Mouse (Mus musculus) stomach, embryonic 15.5 days (tissue): ENCODE results near the gene Rcvrn. TPM values are rescaled to one million over a fixed set of nuclear protein-coding genes. Genes with fewer than 3 reads are reported as not detected.

ENCODE experiments used
- ATAC-seq: fragments of 200-750 bp; cut with Nextera tagmentation; 2 replicates; pipeline ENCODE4 v1.8.0; 2017; ENCODE audit warnings: low read depth, moderate number of reproducible peaks, moderate TSS enrichment; ENCODE audit not compliant: insufficient read depth, low FRiP score
- H3K27ac ChIP-seq: fragments of 300-500 bp; sonication (generic); 2 replicates; pipeline ENCODE4 v1.5.1; 2015; ENCODE audit warnings: mild to moderate bottlenecking, inconsistent platforms
- H3K27me3 ChIP-seq: fragments of 300-500 bp; sonication (generic); replicated peaks from 2 replicates; pipeline ENCODE4 v1.6.1; 2015; ENCODE audit warnings: inconsistent platforms
- H3K36me3 ChIP-seq: fragments of 300-500 bp; sonication (generic); 2 replicates; pipeline ENCODE4 v1.6.1; 2015; ENCODE audit warnings: inconsistent platforms
- H3K4me1 ChIP-seq: fragments of 300-500 bp; sonication (generic); 2 replicates; pipeline ENCODE4 v1.6.1; 2015; ENCODE audit warnings: inconsistent platforms
- H3K4me2 ChIP-seq: fragments of 300-500 bp; sonication (generic); 2 replicates; pipeline ENCODE4 v1.6.1; 2015; ENCODE audit warnings: mild to moderate bottlenecking, inconsistent platforms
- H3K4me3 ChIP-seq: fragments of 300-500 bp; sonication (generic); replicated peaks from 2 replicates; pipeline ENCODE4 v1.5.1; 2015; ENCODE audit warnings: inconsistent platforms
- H3K9ac ChIP-seq: fragments of 300-500 bp; sonication (generic); 2 replicates; pipeline ENCODE4 v1.6.1; 2015; ENCODE audit warnings: inconsistent platforms
- H3K9me3 ChIP-seq: fragments of 300-500 bp; sonication (generic); 2 replicates; pipeline ENCODE4 v1.6.1; 2016; ENCODE audit warnings: inconsistent platforms
- WGBS: fragments of 180-500 bp; shearing (Covaris S2); methylation state at CpG from one replicate; pipeline ENCODE4 v1.1.7; 2015; 5-methylcytosine and 5-hydroxymethylcytosine counted together
- polyA plus RNA-seq: library from polyadenylated mRNA; unstranded; fragments of >200 nt; fragmentation: Nextera tagmentation; extraction: Ambion mirVana; gene quantifications from 2 replicates; pipeline ENCODE4 v1.2.1, GENCODE M21; 2015

Gene Rcvrn
- polyA plus RNA-seq, 1 experiment from 2014 or later = not detected

DNA sequence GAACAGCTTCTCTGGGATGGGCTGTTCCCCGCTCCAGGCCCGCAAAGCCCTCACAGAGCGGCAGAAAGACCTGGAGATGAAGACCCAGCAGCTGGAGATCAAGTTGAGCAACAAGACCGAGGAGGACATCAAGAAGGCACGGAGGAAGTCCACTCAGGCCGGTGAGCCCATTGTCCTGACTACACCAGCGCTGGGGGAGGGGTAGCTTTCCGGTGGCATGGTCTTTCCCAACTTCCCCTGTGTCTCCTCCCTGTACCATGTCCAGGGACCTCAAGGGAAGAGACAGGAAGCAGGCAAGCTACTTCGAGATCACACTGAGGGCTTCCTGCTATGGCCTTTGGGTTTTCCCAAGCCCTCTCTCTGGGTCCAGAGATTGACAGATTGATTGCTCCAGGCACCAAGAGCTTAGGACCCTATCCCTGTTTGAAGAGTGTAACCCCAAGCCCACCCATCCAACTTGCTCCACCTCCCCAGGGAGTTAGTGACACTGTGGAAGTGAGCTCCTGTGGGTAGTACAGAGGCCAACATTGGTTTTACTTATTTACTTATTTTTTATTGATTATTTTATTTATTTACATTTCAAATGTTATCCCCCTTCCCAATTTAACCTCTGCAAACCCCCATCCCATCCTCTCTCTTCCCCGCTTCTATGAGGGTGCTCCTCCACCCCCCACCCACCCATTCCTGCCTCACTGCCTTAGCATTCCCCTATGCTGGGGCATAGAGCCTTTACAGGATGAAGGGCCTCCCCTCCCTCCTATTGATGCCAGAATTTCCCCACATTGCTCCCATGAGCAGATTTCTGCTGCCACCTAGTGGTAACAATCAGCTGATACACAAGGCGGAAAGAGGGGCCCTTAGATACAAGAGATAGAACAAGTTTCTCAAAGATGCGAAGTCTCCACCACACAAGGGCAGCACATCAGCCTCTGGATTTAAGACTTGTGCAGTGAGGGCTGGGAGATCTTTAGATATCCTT lies 19.3 kb upstream of the Rcvrn start:
- WGBS = 59% methylated on average over 12 of the region's 12 CpGs
- Histone ChIP-seq H3K4me3 (no peak overlapping the region), H3K9ac (no peak overlapping the region), H3K4me1 (no peaks in the 10 kb centered on the region), H3K4me2 (no peak overlapping the region), H3K27ac (no peak overlapping the region), H3K27me3 (no peaks in the 10 kb centered on the region), H3K9me3 (no peaks in the 10 kb centered on the region), H3K36me3 (no peaks in the 10 kb centered on the region)
- ATAC-seq = no peak

- Histone ChIP-seq H3K4me1 (no peaks in the 10 kb centered on the region), H3K4me2 (no peak overlapping the region), H3K36me3 (no peaks in the 10 kb centered on the region), H3K9me3 (no peaks in the 10 kb centered on the region), H3K27me3 (no peaks in the 10 kb centered on the region), H3K27ac (no peak overlapping the region), H3K9ac (no peak overlapping the region), H3K4me3 (no peak overlapping the region)
- no peak for ATAC-seq
- 53% methylated on average over 5 of the region's 5 CpGs for WGBS
Measured at GRCm38 (mm10) chr11:67679300-67679699, 15.8 kb upstream of the Rcvrn start.

DNA sequence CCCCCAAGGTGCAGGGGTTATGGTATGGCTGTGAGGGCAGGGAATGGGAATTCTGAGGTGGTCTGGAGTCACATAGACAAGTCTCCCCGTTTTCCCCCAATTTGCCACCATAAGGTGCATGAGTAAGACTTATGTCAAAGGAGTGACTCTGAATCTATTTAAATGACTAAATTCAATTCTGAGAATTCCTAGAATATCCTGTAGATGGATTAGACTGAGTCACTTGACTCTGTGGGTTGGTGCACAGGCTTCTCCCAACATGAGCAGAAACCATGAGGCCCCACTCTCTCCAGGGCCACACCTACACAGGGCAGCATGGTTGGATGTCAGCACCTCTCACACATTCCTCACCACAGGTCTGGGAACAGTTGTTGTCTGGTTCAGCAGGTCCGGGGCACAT lies 15.2 kb upstream of the Rcvrn start:
- Histone ChIP-seq H3K27me3 (no peaks in the 10 kb centered on the region), H3K36me3 (no peaks in the 10 kb centered on the region), H3K4me2 (no peak overlapping the region), H3K4me3 (no peak overlapping the region), H3K4me1 (no peaks in the 10 kb centered on the region), H3K9me3 (no peaks in the 10 kb centered on the region), H3K9ac (no peak overlapping the region), H3K27ac (no peak overlapping the region)
- WGBS = 90% methylated on average over 2 of the region's 2 CpGs
- ATAC-seq = no peak

DNA sequence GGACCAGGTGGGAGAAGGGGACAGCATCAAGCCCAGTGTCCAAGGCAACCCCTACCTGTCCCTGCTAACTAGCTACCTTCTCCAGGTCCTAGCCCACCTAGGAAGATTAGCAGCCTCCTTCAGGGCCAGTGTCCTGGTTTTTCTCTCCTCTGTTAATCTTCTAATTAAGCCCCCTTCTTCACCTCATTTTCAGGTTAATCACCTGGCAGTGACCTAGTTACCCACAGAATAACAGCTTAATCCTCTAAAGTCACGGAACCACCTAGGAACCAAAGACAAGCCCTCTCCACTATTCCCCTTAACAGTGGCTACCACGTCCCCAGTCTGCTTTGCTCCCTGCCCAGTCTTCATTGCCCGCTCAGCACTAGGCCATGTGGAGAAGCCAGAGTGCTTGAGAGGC lies 13.3 kb upstream of the Rcvrn start:
- H3K27ac ChIP-seq = no peak overlapping the region
- H3K4me3 ChIP-seq = no peak overlapping the region
- ATAC-seq = no peak
- no peaks in the 10 kb centered on the region for H3K4me1 ChIP-seq
- no peaks in the 10 kb centered on the region for H3K9me3 ChIP-seq
- H3K36me3 ChIP-seq = no peaks in the 10 kb centered on the region
- H3K9ac ChIP-seq = no peak overlapping the region
- 85% methylated on average over 3 of the region's 3 CpGs for WGBS
- no peak overlapping the region for H3K4me2 ChIP-seq
- H3K27me3 ChIP-seq = no peaks in the 10 kb centered on the region

GRCm38 (mm10) chr11:67686109-67686508 lies 9.0 kb upstream of the Rcvrn start:
- Histone ChIP-seq H3K9ac (no peak overlapping the region), H3K27ac (no peak overlapping the region), H3K4me3 (no peak overlapping the region), H3K4me1 (no peaks in the 10 kb centered on the region), H3K4me2 (no peak overlapping the region), H3K27me3 (no peaks in the 10 kb centered on the region), H3K9me3 (no peaks in the 10 kb centered on the region), H3K36me3 (no peaks in the 10 kb centered on the region)
- no peak for ATAC-seq
- WGBS = 72% methylated on average over 2 of the region's 2 CpGs

- Histone ChIP-seq H3K36me3 (no peaks in the 10 kb centered on the region), H3K4me2 (no peak overlapping the region), H3K27me3 (no peaks in the 10 kb centered on the region), H3K9me3 (no peaks in the 10 kb centered on the region), H3K4me3 (no peak overlapping the region), H3K9ac (no peak overlapping the region), H3K27ac (no peak overlapping the region), H3K4me1 (no peaks in the 10 kb centered on the region)
- 67% methylated on average over 4 of the region's 4 CpGs for WGBS
- no peak for ATAC-seq
Measured at GRCm38 (mm10) chr11:67712976-67713375, 17.9 kb downstream of the Rcvrn start.

GRCm38 (mm10) chr11:67715382-67715781 lies 20.3 kb downstream of the Rcvrn start:
- H3K4me3 ChIP-seq = no peak overlapping the region
- WGBS = 82% methylated on average over 4 of the region's 4 CpGs

GRCm38 (mm10) chr11:67721485-67721884 lies 26.4 kb downstream of the Rcvrn start:
- H3K9ac ChIP-seq = no peak overlapping the region
- ATAC-seq = no peak
- WGBS = 80% methylated on average over 5 of the region's 5 CpGs
- H3K27me3 ChIP-seq = no peaks in the 10 kb centered on the region
- H3K4me2 ChIP-seq = no peak overlapping the region
- H3K4me1 ChIP-seq = no peaks in the 10 kb centered on the region; the same call in 1 of the 2 replicates
- no peaks in the 10 kb centered on the region for H3K9me3 ChIP-seq
- H3K36me3 ChIP-seq = no peaks in the 10 kb centered on the region
- H3K27ac ChIP-seq = no peak overlapping the region
- H3K4me3 ChIP-seq = no peak overlapping the region

More at GRCm38 (mm10) chr11:67715382-67715781, 20.3 kb downstream of the Rcvrn start:
- H3K4me1 ChIP-seq = no peaks in the 10 kb centered on the region
- no peak overlapping the region for H3K4me2 ChIP-seq
- no peaks in the 10 kb centered on the region for H3K36me3 ChIP-seq
- H3K9ac ChIP-seq = no peak overlapping the region
- no peak for ATAC-seq
- no peaks in the 10 kb centered on the region for H3K27me3 ChIP-seq
- no peaks in the 10 kb centered on the region for H3K9me3 ChIP-seq
- H3K27ac ChIP-seq = no peak overlapping the region

DNA sequence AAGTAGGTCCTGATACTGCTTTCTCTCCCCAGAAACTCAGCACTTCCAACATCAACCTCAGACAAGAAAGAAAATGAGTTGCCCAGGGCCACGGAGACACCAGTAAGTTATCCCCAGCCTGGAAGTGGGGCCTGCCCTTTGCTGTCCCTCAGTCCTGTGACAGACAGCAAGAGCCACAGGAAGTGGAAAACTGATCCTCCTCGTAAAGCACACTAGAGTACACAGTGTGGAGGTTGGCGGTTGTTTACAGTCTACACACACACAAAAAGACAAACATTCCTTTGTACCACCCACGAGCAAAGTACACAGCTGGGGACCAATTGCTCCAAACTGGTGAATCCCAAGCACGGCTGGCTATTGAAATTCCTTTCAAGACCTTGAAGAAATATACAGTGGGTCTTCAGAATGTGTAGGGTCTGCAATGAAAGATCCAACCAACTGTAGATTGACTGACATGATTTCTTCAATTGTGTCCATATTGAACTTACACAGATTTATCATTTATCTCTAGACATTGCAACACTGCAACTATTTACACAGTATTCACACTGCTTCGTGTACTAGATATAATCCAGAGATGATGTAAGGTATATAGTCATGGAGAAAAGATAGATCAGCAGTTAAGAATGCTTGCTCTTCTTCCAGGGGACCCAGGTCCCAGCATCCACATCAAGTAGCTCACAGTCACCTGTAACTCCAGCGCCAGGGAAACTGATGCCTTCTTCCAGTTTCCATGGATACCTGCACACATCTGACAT lies 27.5 kb downstream of the Rcvrn start:
- H3K9me3 ChIP-seq = no peaks in the 10 kb centered on the region
- no peak overlapping the region for H3K4me2 ChIP-seq
- no peak for ATAC-seq
- no peaks in the 10 kb centered on the region for H3K27me3 ChIP-seq
- H3K9ac ChIP-seq = no peak overlapping the region
- H3K27ac ChIP-seq = no peak overlapping the region
- no peaks in the 10 kb centered on the region; the same call in 1 of the 2 replicates for H3K4me1 ChIP-seq
- H3K36me3 ChIP-seq = no peaks in the 10 kb centered on the region
- H3K4me3 ChIP-seq = no peak overlapping the region
- 36% methylated on average over 7 of the region's 7 CpGs for WGBS

DNA sequence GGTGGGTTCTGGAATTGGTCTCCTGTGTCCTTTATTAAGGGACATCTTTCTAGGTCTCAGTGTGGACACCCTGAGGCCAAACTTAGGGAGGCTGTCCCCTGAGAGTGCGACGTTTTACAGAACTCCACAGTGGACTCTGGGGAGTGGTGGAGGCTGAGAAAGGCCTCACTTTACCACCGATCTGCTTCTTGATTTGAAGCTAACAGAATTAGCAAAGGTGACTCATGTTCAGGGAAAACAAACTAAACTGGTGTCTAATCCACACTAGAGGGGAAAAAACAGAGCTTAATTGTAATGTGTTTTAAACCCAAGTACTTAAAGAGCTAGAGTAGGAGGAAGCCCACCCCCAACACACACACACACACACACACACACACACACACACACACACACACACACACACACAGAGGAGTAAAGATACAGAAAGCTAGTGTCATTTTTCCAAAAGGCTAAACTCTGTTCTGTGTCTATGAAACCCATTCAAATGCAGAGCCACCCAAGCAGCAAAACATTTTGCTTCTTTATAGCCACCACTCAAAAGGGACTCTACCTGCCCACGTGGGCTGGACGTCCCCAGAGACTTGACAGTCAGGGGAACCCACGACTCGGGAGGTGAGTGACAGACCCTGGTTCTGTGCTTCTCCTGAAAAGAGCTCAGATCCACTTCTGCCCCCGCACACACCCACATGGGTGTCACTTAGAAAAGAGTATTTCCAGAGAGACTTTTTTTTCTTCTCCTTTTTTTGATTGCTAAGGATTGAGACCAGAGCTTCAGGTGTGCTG lies 28.3 kb downstream of the Rcvrn start:
- Histone ChIP-seq H3K27ac (no peak overlapping the region), H3K36me3 (no peaks in the 10 kb centered on the region), H3K4me1 (no peaks in the 10 kb centered on the region; the same call in 1 of the 2 replicates), H3K27me3 (no peaks in the 10 kb centered on the region), H3K4me3 (no peak overlapping the region), H3K9ac (no peak overlapping the region), H3K9me3 (no peaks in the 10 kb centered on the region), H3K4me2 (no peak overlapping the region)
- no peak for ATAC-seq
- WGBS = 63% methylated on average over 8 of the region's 8 CpGs

DNA sequence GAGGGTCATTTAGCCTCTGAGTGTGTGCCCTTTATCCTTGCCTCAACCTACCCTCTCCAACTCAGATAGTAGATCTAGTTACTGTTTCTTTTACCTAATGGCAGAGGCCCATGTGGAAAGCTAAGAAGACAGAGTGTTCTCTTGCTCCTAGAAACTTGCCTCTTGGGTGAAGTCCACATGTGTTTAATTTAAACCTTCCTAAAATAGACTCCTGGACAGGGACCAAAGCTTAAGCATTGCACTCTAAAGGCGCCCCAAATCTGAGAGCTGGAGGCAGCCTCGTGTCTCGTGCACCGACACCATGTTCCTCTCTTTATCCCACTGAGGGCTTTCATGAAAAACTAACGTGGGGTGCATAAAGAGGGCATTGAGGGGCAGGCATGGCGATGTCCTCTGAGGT lies 32.0 kb downstream of the Rcvrn start:
- Histone ChIP-seq H3K4me3 (no peak overlapping the region), H3K4me2 (no peak overlapping the region), H3K9me3 (no peaks in the 10 kb centered on the region), H3K36me3 (no peaks in the 10 kb centered on the region), H3K9ac (no peak overlapping the region), H3K4me1 (no peaks in the 10 kb centered on the region; the same call in 1 of the 2 replicates), H3K27me3 (no peaks in the 10 kb centered on the region), H3K27ac (no peak overlapping the region)
- ATAC-seq = peak; percentile 35; the same call in 1 of the 2 replicates
- WGBS = 61% methylated on average over 6 of the region's 6 CpGs
